Mouse (Mus musculus) cerebellum, adult 11 months (tissue): ENCODE data around the gene Bhmt.
"Not testable (repeated sequence)": the region's sequence is repeated elsewhere in the genome, so short reads cannot be mapped to it uniquely, and the experiment has no call there.

Experiments used
- DNase-seq: peaks from one replicate; pipeline ENCODE4 v3.0.0; 2022

Bhmt gene

DNA sequence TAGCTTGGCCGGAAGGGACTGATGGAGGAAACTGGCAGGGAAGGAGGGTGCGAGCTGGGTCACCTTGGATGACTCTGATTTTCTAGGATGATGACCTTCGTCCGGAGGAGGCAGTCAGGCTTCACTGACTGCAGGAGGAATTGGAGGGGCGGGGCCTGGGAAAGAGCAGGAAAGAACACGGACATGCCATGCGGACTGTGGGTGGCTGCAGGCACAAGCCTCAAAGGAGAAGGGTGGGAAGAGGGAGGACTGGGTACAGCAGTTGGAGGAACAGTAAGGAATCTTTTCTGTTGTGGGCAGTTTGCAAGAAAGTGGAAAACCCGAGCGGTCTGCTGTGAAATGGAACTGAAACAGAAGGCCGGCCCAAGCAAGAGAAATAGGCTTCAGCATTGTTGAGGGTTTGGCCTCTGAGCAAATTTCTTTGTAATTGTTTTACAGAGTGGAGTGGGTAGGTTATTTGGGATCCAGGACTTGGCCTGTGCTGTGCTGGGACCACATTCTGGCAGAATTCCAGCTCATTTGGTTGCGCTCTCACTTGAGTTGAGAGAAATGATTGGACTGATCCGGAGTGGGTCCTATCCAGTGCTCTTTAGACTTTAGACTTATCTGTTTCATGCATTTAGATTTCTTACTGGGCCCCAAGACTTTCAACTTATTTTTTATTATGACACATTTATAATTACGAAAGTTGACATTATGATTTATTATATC, 30.7 kb downstream of the Bhmt start:
- no peak for DNase-seq

DNA sequence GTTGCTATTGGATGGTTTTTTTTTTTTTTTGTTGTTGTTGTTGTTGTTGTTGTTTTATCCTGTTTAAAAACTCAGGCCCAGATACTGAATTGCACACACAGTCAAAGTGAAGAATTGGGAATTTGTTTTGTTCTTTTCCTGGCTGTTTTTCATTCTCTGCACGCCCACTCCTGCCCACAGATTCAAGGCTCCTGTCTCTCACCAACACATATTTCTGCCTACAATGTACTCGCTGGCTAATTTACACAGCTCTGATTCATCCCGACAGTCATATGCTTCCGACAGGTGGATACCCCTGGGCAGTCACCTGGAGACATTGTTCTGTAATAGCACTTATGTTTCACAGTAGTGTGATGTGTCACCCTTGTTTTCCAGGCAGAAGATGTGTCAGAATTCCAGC, 33.1 kb downstream of the Bhmt start:
- no peak for DNase-seq

DNA sequence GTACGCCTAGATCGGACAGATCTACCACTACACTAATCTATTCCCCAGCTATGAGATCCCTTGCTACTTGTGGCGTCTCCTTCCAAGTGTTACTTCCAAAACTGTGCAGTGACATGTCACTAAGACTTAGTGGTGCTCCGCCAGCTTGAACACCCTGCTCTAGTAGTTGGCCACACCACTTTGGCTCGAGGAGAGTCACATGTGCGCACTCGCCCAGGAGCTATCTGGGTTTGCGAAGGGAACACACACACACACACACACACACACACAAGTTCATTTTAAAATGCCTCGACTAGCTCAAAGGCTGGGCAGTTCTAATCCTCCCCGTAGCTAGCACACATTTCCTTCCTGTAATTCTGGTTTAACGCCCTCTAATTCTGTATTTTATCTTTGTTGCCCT, 36.2 kb downstream of the Bhmt start:
- DNase-seq: no peak

DNA sequence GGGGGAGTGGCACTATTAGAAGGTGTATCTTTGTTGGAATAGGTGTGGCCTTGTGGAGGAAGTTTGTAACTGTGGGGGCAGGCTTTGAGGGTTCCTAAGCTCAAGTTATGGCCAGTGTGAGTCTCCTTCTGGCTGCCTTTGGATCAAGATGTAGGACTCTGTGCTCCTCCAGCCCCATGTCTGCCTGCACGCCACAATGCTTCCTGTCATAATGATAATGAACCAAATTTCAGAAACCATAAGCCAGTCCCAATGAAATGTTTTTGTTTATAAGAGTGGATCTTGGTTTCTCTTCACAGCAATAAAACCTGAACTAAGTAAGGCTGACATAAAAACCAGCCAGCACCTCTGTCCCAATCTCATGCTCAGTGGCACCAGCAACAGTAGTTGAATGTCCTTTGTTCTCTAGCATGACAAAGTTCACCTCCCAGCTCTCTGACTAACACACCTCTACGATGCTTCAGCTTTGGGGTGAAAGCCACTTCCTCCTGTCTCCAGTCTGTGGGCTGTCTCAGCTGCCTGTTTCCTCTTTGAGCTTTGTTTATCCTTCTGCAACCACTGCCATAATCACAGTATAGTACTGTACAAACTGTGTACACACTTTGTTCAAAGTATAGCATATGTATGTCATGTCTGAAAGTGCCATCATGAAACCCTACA, 44.6 kb downstream of the Bhmt start:
- DNase-seq: no peak

DNA sequence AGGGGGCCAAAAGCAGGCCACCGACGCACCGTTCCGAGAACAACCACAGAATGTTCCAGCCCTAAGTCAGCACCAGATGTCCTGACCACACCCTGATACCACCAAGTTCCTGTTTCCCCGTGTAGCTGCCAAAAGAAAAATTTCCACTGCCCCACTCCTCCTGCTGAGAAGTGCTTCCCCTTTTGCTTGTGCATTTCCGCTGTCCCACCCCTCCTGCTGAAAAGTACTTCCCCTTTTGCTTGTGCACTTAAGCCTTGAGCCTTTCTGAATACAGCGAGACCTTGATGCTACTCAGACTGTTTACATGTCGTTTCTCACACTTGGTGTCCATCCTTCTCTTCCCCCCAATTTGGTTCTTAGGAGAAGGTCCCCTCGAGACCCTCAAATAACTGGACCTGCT, 55.2 kb downstream of the Bhmt start:
- not testable (repeated sequence) for DNase-seq

DNA sequence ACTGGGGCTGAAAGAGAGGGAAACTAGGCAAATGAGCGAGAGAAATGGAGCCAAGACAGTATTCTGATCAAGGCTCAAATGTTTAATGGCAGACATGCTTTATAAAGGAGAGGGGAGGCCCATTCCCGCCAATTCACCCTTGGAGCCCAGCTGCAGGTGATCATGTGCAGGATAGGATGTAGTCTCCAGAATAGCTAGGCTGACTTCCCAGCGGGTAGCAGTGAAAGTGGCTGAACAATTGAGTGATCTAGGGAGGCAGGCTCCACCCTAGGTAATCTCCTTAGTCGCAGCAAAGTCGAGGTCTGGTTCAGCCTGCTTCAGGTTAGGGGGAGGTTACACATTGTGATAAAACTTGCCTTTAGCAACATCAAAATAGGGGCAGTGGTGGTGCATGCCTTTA, 57.3 kb downstream of the Bhmt start:
- DNase-seq: no peak

DNA sequence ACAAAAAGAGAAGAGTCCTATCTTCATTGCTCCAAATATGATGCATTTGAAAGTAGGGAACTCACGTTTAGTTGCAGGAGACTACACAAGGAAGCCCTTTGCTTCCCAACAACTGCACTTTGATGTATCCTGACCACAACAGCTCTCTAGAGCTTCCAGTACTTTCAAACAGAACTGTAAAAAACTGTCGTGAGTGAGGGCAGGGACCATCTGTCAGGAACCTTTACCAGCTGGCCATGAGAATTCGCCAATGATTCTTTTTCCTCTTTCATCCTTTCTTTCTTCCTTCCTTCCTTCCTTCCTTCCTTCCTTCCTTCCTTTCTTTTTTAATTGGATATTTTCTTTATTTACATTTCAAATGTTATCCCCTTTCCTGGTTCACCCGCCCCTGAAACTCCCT, 68.1 kb downstream of the Bhmt start:
- no peak for DNase-seq
